In genomic region chr3:42783478-42783877, GRCm38 (mm10) we compare ENCODE assay signal across 28 mouse cellular contexts.
"Had no signal": no experiment of that assay in that cellular context is flagged by ENCODE, and none has a peak within 500 bp of the region (broad histone marks: within the 10 kb centered on the region; RNA-seq: fewer than 3 reads in every experiment).

No protein-coding gene starts in this region.

- DNase-seq: gastrocnemius, postnatal 14 days; gastrocnemius, postnatal 36 days; heart, adult 11 months; heart, adult 2 months; heart, postnatal 14 days; heart, postnatal 36 days; kidney, adult 11 months; kidney, adult 2 months; kidney, adult 9 months; kidney, postnatal 14 days; kidney, postnatal 36 days; layer of hippocampus, adult 9-11 months; layer of hippocampus, postnatal 36 days; left cerebral cortex, postnatal 4 days had no signal

- H3K4me2 ChIP-seq: heart, embryonic 11.5 days; heart, embryonic 13.5 days; heart, embryonic 15.5 days; hindbrain, embryonic 13.5 days; hindbrain, embryonic 15.5 days; kidney, embryonic 15.5 days; limb, embryonic 13.5 days; limb, embryonic 15.5 days; liver, embryonic 12.5 days had no signal

- H3K36me3 ChIP-seq: heart, embryonic 13.5 days; heart, embryonic 15.5 days; hindbrain, embryonic 13.5 days; hindbrain, embryonic 15.5 days; kidney, embryonic 15.5 days; limb, embryonic 13.5 days; limb, embryonic 15.5 days; liver, embryonic 12.5 days had no signal

- H3K4me1 ChIP-seq: heart, embryonic 13.5 days; heart, embryonic 15.5 days; hindbrain, embryonic 13.5 days; hindbrain, embryonic 15.5 days; kidney, embryonic 15.5 days; limb, embryonic 13.5 days; limb, embryonic 15.5 days; liver, embryonic 12.5 days had no signal

- H3K27me3 ChIP-seq: heart, embryonic 13.5 days; heart, embryonic 15.5 days; hindbrain, embryonic 13.5 days; hindbrain, embryonic 15.5 days; kidney, embryonic 15.5 days; limb, embryonic 13.5 days; limb, embryonic 15.5 days; liver, embryonic 12.5 days had no signal

- H3K4me3 ChIP-seq: heart, adult 2 months; heart, embryonic 13.5 days; heart, embryonic 15.5 days; hindbrain, embryonic 13.5 days; hindbrain, embryonic 15.5 days; kidney, embryonic 15.5 days; left cerebral cortex, adult 2 months; limb, embryonic 13.5 days; limb, embryonic 15.5 days; liver, embryonic 12.5 days had no signal

- H3K9ac ChIP-seq: heart, embryonic 13.5 days; heart, embryonic 15.5 days; hindbrain, embryonic 13.5 days; hindbrain, embryonic 15.5 days; kidney, embryonic 15.5 days; limb, embryonic 13.5 days; limb, embryonic 15.5 days; liver, embryonic 12.5 days; liver, embryonic 14.5 days had no signal

- H3K27ac ChIP-seq: heart, adult 2 months; heart, embryonic 13.5 days; heart, embryonic 15.5 days; hindbrain, embryonic 13.5 days; hindbrain, embryonic 15.5 days; hindbrain, postnatal 0 days; kidney, embryonic 15.5 days; kidney, postnatal 0 days; left cerebral cortex, adult 2 months; limb, embryonic 13.5 days; limb, embryonic 15.5 days; liver, embryonic 12.5 days; liver, embryonic 14.5 days had no signal

- ATAC-seq: hindbrain, postnatal 0 days; intestine, embryonic 16.5 days; liver, embryonic 12.5 days had no signal

- H3K9me3 ChIP-seq: heart, embryonic 13.5 days; heart, embryonic 15.5 days; hindbrain, embryonic 13.5 days; hindbrain, embryonic 15.5 days; kidney, embryonic 15.5 days; limb, embryonic 13.5 days; limb, embryonic 15.5 days; liver, embryonic 12.5 days had no signal
